ENCODE assay signal across 7 mouse cellular contexts in genomic region chr7:110121516-110122288, GRCm38 (mm10). TPM values are rescaled to one million over a fixed set of nuclear protein-coding genes. Genes with fewer than 3 reads are reported as not detected.
DNase-seq lines count a peak whose midpoint lies in the region; ATAC-seq and TF ChIP-seq lines count a peak whose summit lies in the region.

TSS of gene Wee1 (plus strand) at chr7:110122046.

- no peaks in the 10 kb centered on the region for H3K9me3 ChIP-seq in intestine, postnatal 0 days (ENCODE audit: control insufficient read depth)
- no peaks in the 10 kb centered on the region for H3K9me3 ChIP-seq in midbrain, embryonic 12.5 days

- peak within 1 kb of the TSS; percentile 86 for H3K27ac ChIP-seq in intestine, postnatal 0 days (ENCODE audit: low read depth, low read length)
- H3K27ac ChIP-seq in midbrain, embryonic 12.5 days (replicated peaks): peak within 1 kb of the TSS; percentile 90
- peak within 1 kb of the TSS; percentile 86 for H3K27ac ChIP-seq in small intestine, adult 2 months (ENCODE audit: insufficient read depth, low read depth, low read length)

- H3K4me1 ChIP-seq in intestine, postnatal 0 days (replicated peaks; ENCODE audit: control insufficient read depth, insufficient read depth, low read length): 0 out of 2 replicates have a peak, but pooled peaks cover 5% of the 10 kb centered on the region
- peaks cover 14% of the 10 kb centered on the region for H3K4me1 ChIP-seq in midbrain, embryonic 12.5 days
- peaks cover 12% of the 10 kb centered on the region; the same call in 1 of the 2 replicates for H3K4me1 ChIP-seq in small intestine, adult 2 months (ENCODE audit: control insufficient read depth, insufficient read depth, insufficient read length, low read length)

- intact Hi-C loops in left cerebral cortex, postnatal 4 days (cut with DNase I): no loop called here

- no peaks in the 10 kb centered on the region for H3K36me3 ChIP-seq in intestine, postnatal 0 days (ENCODE audit: control insufficient read depth, insufficient read depth)
- H3K36me3 ChIP-seq in midbrain, embryonic 12.5 days: 0 out of 2 replicates have a peak, but pooled peaks cover 6% of the 10 kb centered on the region
- peaks cover 2% of the 10 kb centered on the region; the same call in 1 of the 2 replicates for H3K36me3 ChIP-seq in small intestine, adult 2 months (ENCODE audit: control insufficient read depth, insufficient read depth, low read length)

- WGBS in intestine, postnatal 0 days: under 1% methylated on average over 77 of the region's 81 CpGs
- under 1% methylated on average over 78 of the region's 81 CpGs for WGBS in midbrain, embryonic 12.5 days
- WGBS in small intestine, adult 2 months: under 1% methylated on average over 81 of the region's 81 CpGs

- peak within 1 kb of the TSS; percentile 70 for H3K9ac ChIP-seq in intestine, postnatal 0 days (ENCODE audit: low read depth, low read length)
- peak within 1 kb of the TSS; percentile 88 for H3K9ac ChIP-seq in midbrain, embryonic 12.5 days (replicated peaks)

- peak; percentile 97 for ATAC-seq in intestine, postnatal 0 days
- peak; percentile 98 for ATAC-seq in midbrain, embryonic 12.5 days (ENCODE audit: low FRiP score, low read depth)

- H3K4me3 ChIP-seq in intestine, postnatal 0 days (ENCODE audit: low read depth, low read length): peak within 1 kb of the TSS; percentile 67
- peak within 1 kb of the TSS; percentile 94 for H3K4me3 ChIP-seq in midbrain, embryonic 12.5 days
- H3K4me3 ChIP-seq in small intestine, adult 2 months (ENCODE audit: low read depth, low read length): peak within 1 kb of the TSS; percentile 81

- DNase-seq in adrenal gland, adult 2 months: peak; percentile 100
- peak; percentile 99 for DNase-seq in embryo, embryonic 11.5 days (ENCODE audit: low read depth, low spot score)
- DNase-seq in gastrocnemius, postnatal 4 days (ENCODE audit: low spot score in 2 of 2): peak; percentile 98
- DNase-seq in left cerebral cortex, postnatal 4 days: peak; percentile 99

- peak; percentile 75; the same call in 1 of the 2 replicates for TF ChIP-seq POLR2A in small intestine, adult 2 months (IDR thresholded peaks at IDR 0.05; ENCODE audit: low read depth, low read length)

- H3K4me2 ChIP-seq in intestine, postnatal 0 days (replicated peaks; ENCODE audit: low read depth): peak within 1 kb of the TSS; percentile 67
- peak within 1 kb of the TSS; percentile 66 for H3K4me2 ChIP-seq in midbrain, embryonic 12.5 days (replicated peaks)

- no peaks in the 10 kb centered on the region for H3K27me3 ChIP-seq in intestine, postnatal 0 days (replicated peaks; ENCODE audit: control insufficient read depth, insufficient read depth, low read length)
- no peaks in the 10 kb centered on the region for H3K27me3 ChIP-seq in midbrain, embryonic 12.5 days
- H3K27me3 ChIP-seq in small intestine, adult 2 months (ENCODE audit: control insufficient read depth, insufficient read depth, low read length): no peaks in the 10 kb centered on the region

- 0 out of 2 replicates have a peak, but pooled peaks have one; percentile 1 for TF ChIP-seq CTCF in intestine, postnatal 0 days (IDR thresholded peaks at IDR 0.05; ENCODE audit: low read depth)
- TF ChIP-seq CTCF in small intestine, adult 2 months (IDR thresholded peaks at IDR 0.05; ENCODE audit: extremely low read depth, insufficient read length, insufficient replicate concordance, low read depth, low read length): no peak

RNA-seq across cellular contexts. Expression of gene Wee1, which starts in this region (rescaled TPM):
- total RNA-seq in adrenal gland, adult 2 months (2021): 1 to 10 TPM; 5.4 to 8.6 TPM
- 5.9 and 8.2 TPM in 2 replicates for polyA plus RNA-seq in adrenal gland, adult 2 months (2012; rRNA removed)
- total RNA-seq in gastrocnemius, postnatal 4 days (2021): 10 to 100 TPM; 11.9 to 13.5 TPM
- polyA plus RNA-seq in intestine, postnatal 0 days (2015; fragmentation: Nextera tagmentation; extraction: Ambion mirVana): 9.9 TPM in 2 replicates
- total RNA-seq in left cerebral cortex, postnatal 4 days (2021): 1 to 10 TPM; 4.5 to 4.8 TPM
- polyA plus RNA-seq in midbrain, embryonic 12.5 days (2016; fragmentation: Nextera tagmentation; extraction: Ambion mirVana): 31.4 and 32.7 TPM in 2 replicates
- polyA plus RNA-seq in small intestine, adult 2 months (2012; rRNA removed): 3.6 and 8.3 TPM in 2 replicates

Comparison
In these comparisons a context has a peak if more than half of its experiments do, and no peak if none do; other contexts are left out.
1. Peak in every context shown above with its lines: DNase-seq, ATAC-seq, H3K4me3 ChIP-seq and H3K27ac ChIP-seq.